Mouse (Mus musculus) intestine, embryonic 14.5 days (tissue): ENCODE measurements around the gene Get4. TPM values are rescaled to one million over a fixed set of nuclear protein-coding genes. Genes with fewer than 3 reads are reported as not detected.

Experiments used
- ATAC-seq: fragments of 200-750 bp; cut with Nextera tagmentation; replicated peaks from 2 replicates; pipeline ENCODE4 v1.8.0; 2017; ENCODE audit warnings: low read depth, moderate number of reproducible peaks, moderate TSS enrichment, moderate library complexity; ENCODE audit not compliant: low FRiP score, low TSS enrichment
- DNase-seq: peaks from one replicate; pipeline ENCODE4 v3.0.0-alpha.2; 2018; ENCODE audit warnings: low spot score
- H3K27ac ChIP-seq: fragments of 300-500 bp; sonication (generic); 2 replicates; pipeline ENCODE4 v1.5.1; 2014; ENCODE audit warnings: low read depth, mild to moderate bottlenecking, control low read depth
- H3K27me3 ChIP-seq: fragments of 300-500 bp; sonication (generic); replicated peaks from 2 replicates; pipeline ENCODE4 v1.6.1; 2014; ENCODE audit warnings: low read length, control low read depth; ENCODE audit not compliant: control insufficient read depth, insufficient read depth
- H3K36me3 ChIP-seq: fragments of 300-500 bp; sonication (generic); 2 replicates; pipeline ENCODE4 v1.6.1; 2014; ENCODE audit warnings: low read length, control low read depth; ENCODE audit not compliant: control insufficient read depth, insufficient read depth
- H3K4me1 ChIP-seq: fragments of 300-500 bp; sonication (generic); replicated peaks from 2 replicates; pipeline ENCODE4 v1.6.1; 2014; ENCODE audit warnings: low read length, control low read depth, mixed read lengths; ENCODE audit not compliant: control insufficient read depth, insufficient read depth
- H3K4me2 ChIP-seq: fragments of 300-500 bp; sonication (generic); 2 replicates; pipeline ENCODE4 v1.6.1; 2014; ENCODE audit warnings: low read length
- H3K4me3 ChIP-seq: fragments of 300-500 bp; sonication (generic); 2 replicates; pipeline ENCODE4 v1.5.1; 2014; ENCODE audit warnings: low read depth, low read length, control low read depth, mixed read lengths
- H3K9ac ChIP-seq: fragments of 300-500 bp; sonication (generic); 2 replicates; pipeline ENCODE4 v1.6.1; 2014; ENCODE audit warnings: mild to moderate bottlenecking, low read length
- H3K9me3 ChIP-seq: fragments of 300-500 bp; sonication (generic); 2 replicates; pipeline ENCODE4 v1.6.1; 2016; ENCODE audit warnings: low read length, control low read depth; ENCODE audit not compliant: control insufficient read depth
- WGBS: fragments of 180-500 bp; shearing (Covaris S2); extraction: QIAGEN DNeasy Blood & Tissue Kit; methylation state at CpG from one replicate; pipeline ENCODE4 v1.1.7; 2014; 5-methylcytosine and 5-hydroxymethylcytosine counted together
- polyA plus RNA-seq: library from polyadenylated mRNA; unstranded; fragments of >200 nt; fragmentation: Nextera tagmentation; extraction: Ambion mirVana; gene quantifications from 2 replicates; pipeline ENCODE4 v1.2.1, GENCODE M21; 2014

Gene Get4
- polyA plus RNA-seq, 1 experiment from 2014 or later = 152 TPM

GRCm38 (mm10) chr5:139214298-139214697, 37.8 kb upstream of the Get4 start:
- Histone ChIP-seq H3K9ac (no peak overlapping the region), H3K27ac (no peak overlapping the region), H3K4me2 (no peak overlapping the region), H3K4me1 (0 out of 2 replicates have a peak, but pooled peaks cover 2% of the 10 kb centered on the region), H3K4me3 (no peak overlapping the region), H3K9me3 (no peaks in the 10 kb centered on the region), H3K27me3 (no peaks in the 10 kb centered on the region), H3K36me3 (peaks cover 27% of the 10 kb centered on the region)
- DNase-seq = no peak
- ATAC-seq = no peak

DNA sequence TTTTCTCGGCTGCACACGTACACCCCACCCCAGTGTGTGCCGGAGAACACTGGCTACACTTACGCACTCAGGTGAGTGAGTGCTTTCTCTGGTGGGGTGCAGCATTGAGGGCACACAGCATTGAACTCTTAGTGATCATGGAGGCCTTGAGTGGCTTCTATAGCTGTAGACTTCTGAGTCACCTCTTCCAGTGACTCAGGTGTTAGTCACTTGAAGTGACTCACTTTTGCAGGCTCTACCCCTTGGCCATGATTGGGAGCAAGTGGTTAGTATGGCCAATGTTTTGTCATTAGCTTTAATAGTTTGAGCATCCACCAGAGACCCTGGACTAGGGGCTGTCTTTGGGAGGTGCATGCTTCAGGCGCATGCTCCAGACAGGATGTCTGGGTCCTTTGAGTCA, 36.9 kb upstream of the Get4 start:
- H3K36me3 ChIP-seq = peaks cover 27% of the 10 kb centered on the region
- H3K4me2 ChIP-seq = no peak overlapping the region
- H3K27ac ChIP-seq = no peak overlapping the region
- DNase-seq (no peak), ATAC-seq (no peak)
- 0 out of 2 replicates have a peak, but pooled peaks cover 2% of the 10 kb centered on the region for H3K4me1 ChIP-seq
- no peak overlapping the region for H3K9ac ChIP-seq
- no peak overlapping the region for H3K4me3 ChIP-seq
- 95% methylated on average over 5 of the region's 5 CpGs for WGBS
- H3K9me3 ChIP-seq = no peaks in the 10 kb centered on the region
- H3K27me3 ChIP-seq = no peaks in the 10 kb centered on the region

GRCm38 (mm10) chr5:139216121-139216520, 36.0 kb upstream of the Get4 start:
- H3K9me3 ChIP-seq = no peaks in the 10 kb centered on the region
- no peak overlapping the region for H3K4me3 ChIP-seq
- H3K27me3 ChIP-seq = no peaks in the 10 kb centered on the region
- 0 out of 2 replicates have a peak, but pooled peaks cover 2% of the 10 kb centered on the region for H3K4me1 ChIP-seq
- WGBS = 87% methylated on average over 2 of the region's 2 CpGs
- no peak overlapping the region for H3K9ac ChIP-seq
- DNase-seq = no peak
- H3K4me2 ChIP-seq = no peak overlapping the region
- ATAC-seq = no peak
- no peak overlapping the region for H3K27ac ChIP-seq
- peaks cover 29% of the 10 kb centered on the region for H3K36me3 ChIP-seq

DNA sequence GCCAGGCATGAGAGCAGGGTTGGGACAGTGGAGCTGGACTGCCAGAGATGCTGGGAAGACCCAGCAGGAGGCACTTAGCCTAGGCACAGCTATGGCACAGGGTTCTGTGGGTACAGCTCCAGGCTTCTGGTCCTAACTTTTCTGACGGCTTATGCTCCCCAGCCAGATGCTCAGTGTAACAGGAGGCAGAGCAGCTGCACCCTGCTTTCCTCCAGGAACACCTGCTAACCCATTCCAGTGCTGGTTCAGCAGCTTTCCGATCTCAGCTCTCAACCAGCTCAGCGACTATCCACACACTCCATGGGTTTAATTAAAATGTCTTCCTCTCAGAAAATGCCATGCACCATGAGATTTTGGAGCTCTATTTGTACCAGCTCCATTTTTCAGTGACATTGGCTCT, 35.4 kb upstream of the Get4 start:
- DNase-seq = no peak
- no peak overlapping the region for H3K4me3 ChIP-seq
- H3K4me2 ChIP-seq = no peak overlapping the region
- H3K9me3 ChIP-seq = no peaks in the 10 kb centered on the region
- WGBS = 83% methylated on average over 3 of the region's 3 CpGs
- H3K9ac ChIP-seq = no peak overlapping the region
- peaks cover 35% of the 10 kb centered on the region for H3K36me3 ChIP-seq
- no peaks in the 10 kb centered on the region for H3K27me3 ChIP-seq
- no peak overlapping the region for H3K27ac ChIP-seq
- no peak for ATAC-seq
- 0 out of 2 replicates have a peak, but pooled peaks cover 2% of the 10 kb centered on the region for H3K4me1 ChIP-seq

DNA sequence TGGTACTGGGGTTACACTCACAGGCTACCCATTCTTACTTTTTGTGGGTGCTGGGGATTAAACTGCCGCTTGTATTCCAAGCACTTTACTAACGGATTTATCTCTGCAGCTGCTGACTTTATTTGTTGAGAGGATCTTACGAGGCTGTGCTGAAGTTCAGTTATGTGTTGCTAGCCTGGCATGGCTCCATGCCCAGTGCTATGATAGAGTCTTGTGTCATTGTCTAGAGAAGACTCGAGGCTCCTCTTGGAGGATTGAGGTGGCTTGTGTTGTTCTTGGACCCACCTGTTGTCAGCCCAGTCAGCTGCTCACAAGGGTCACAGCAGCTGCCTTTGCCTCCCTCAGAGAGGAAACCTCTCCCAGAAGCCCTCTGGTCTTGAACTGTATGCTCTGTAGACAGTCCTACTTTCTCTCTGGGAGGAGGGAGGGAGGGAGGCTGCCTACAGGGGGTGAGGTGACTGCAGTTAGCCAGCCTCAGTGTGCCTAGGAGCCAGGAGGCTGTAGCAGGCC, 32.1 kb upstream of the Get4 start:
- H3K4me3 ChIP-seq = no peak overlapping the region
- no peak overlapping the region for H3K4me2 ChIP-seq
- H3K27ac ChIP-seq = no peak overlapping the region
- H3K36me3 ChIP-seq = peaks cover 64% of the 10 kb centered on the region
- no peak for ATAC-seq
- H3K27me3 ChIP-seq = no peaks in the 10 kb centered on the region
- H3K4me1 ChIP-seq = no peaks in the 10 kb centered on the region
- DNase-seq = no peak
- no peaks in the 10 kb centered on the region for H3K9me3 ChIP-seq
- no peak overlapping the region for H3K9ac ChIP-seq
- 85% methylated on average over 4 of the region's 4 CpGs for WGBS

- 89% methylated on average over 4 of the region's 4 CpGs for WGBS
- H3K36me3 ChIP-seq = peaks cover 64% of the 10 kb centered on the region
- no peak overlapping the region for H3K9ac ChIP-seq
- H3K4me3 ChIP-seq = no peak overlapping the region
- no peak for DNase-seq
- H3K27me3 ChIP-seq = no peaks in the 10 kb centered on the region
- no peak overlapping the region for H3K27ac ChIP-seq
- ATAC-seq = no peak
- no peaks in the 10 kb centered on the region for H3K9me3 ChIP-seq
- no peaks in the 10 kb centered on the region for H3K4me1 ChIP-seq
- no peak overlapping the region for H3K4me2 ChIP-seq
Measured at GRCm38 (mm10) chr5:139220610-139221009, 31.5 kb upstream of the Get4 start.

GRCm38 (mm10) chr5:139223331-139223730, 28.8 kb upstream of the Get4 start:
- WGBS = 95% methylated on average over 10 of the region's 10 CpGs
- no peaks in the 10 kb centered on the region for H3K9me3 ChIP-seq
- no peak overlapping the region for H3K4me3 ChIP-seq
- no peak overlapping the region for H3K27ac ChIP-seq
- DNase-seq (no peak), ATAC-seq (no peak)
- no peak overlapping the region for H3K9ac ChIP-seq
- no peaks in the 10 kb centered on the region for H3K4me1 ChIP-seq
- peaks cover 76% of the 10 kb centered on the region for H3K36me3 ChIP-seq
- H3K4me2 ChIP-seq = no peak overlapping the region
- H3K27me3 ChIP-seq = no peaks in the 10 kb centered on the region

DNA sequence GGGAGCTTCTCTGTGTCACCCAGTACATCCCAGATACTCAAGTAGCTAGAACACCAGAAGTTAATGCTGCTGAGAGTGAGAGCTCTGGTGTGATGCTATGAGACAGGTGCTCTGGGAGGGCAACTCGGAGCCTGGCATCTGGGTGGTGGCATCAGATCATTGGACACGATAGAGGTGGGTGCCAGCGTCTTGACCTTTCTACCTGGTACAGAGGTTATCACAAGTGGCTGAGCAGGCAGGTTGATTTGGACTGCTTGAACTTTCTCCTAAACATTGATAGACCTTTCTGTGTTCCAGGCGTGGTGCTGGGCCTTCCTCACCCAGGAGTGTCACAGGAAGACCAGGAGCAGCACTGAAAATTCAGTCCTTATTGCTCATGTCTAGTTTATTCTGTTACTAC, 24.9 kb upstream of the Get4 start:
- Histone ChIP-seq H3K4me1 (no peaks in the 10 kb centered on the region), H3K4me3 (no peak overlapping the region), H3K9ac (no peak overlapping the region), H3K27ac (no peak overlapping the region), H3K27me3 (no peaks in the 10 kb centered on the region), H3K36me3 (peaks cover 96% of the 10 kb centered on the region), H3K9me3 (no peaks in the 10 kb centered on the region), H3K4me2 (no peak overlapping the region)
- WGBS = 91% methylated on average over 4 of the region's 4 CpGs
- DNase-seq (no peak), ATAC-seq (no peak)

- ATAC-seq (no peak), DNase-seq (no peak)
- Histone ChIP-seq H3K4me2 (no peak overlapping the region), H3K4me1 (no peaks in the 10 kb centered on the region), H3K4me3 (no peak overlapping the region), H3K9me3 (no peaks in the 10 kb centered on the region), H3K27me3 (no peaks in the 10 kb centered on the region), H3K36me3 (peaks cover 97% of the 10 kb centered on the region), H3K9ac (no peak overlapping the region), H3K27ac (no peak overlapping the region)
- WGBS = 92% methylated on average over 2 of the region's 2 CpGs
Measured at GRCm38 (mm10) chr5:139227645-139228044, 24.5 kb upstream of the Get4 start.
